8 mouse cellular contexts compared by ENCODE assay signal in genomic region chr14:103346729-103347505, GRCm38 (mm10). TPM values are rescaled to one million over a fixed set of nuclear protein-coding genes. Genes with fewer than 3 reads are reported as not detected.
A peak's percentile ranks its signal among the peaks of the same experiment; 100 is the strongest.
DNase-seq lines count a peak whose midpoint lies in the region; ATAC-seq and TF ChIP-seq lines count a peak whose summit lies in the region.

Mycbp2 (minus strand) TSS chr14:103346814.

- peak within 1 kb of the TSS; percentile 48 for H3K9ac ChIP-seq in lung, postnatal 0 days (replicated peaks; ENCODE audit: low read depth)

- H3K36me3 ChIP-seq in hindbrain, embryonic 10.5 days = no peaks in the 10 kb centered on the region
- no peaks in the 10 kb centered on the region for H3K36me3 ChIP-seq in lung, postnatal 0 days (ENCODE audit: insufficient read depth, low read length)

- H3K27me3 ChIP-seq in hindbrain, embryonic 10.5 days (ENCODE audit: insufficient read depth, poor library complexity, severe bottlenecking) = no peaks in the 10 kb centered on the region
- H3K27me3 ChIP-seq in lung, postnatal 0 days (replicated peaks; ENCODE audit: insufficient read depth, low read length) = no peaks in the 10 kb centered on the region

- peak within 1 kb of the TSS; percentile 86 for H3K4me2 ChIP-seq in lung, postnatal 0 days (replicated peaks; ENCODE audit: low read depth, low read length)

- peaks cover 52% of the 10 kb centered on the region for H3K4me1 ChIP-seq in hindbrain, embryonic 10.5 days (replicated peaks)
- 0 out of 2 replicates have a peak, but pooled peaks cover 9% of the 10 kb centered on the region for H3K4me1 ChIP-seq in lung, postnatal 0 days (ENCODE audit: insufficient read depth, low read depth, low read length)

- no peak; the same call in 1 of the 2 replicates for TF ChIP-seq CTCF in lung, postnatal 0 days (IDR thresholded peaks at IDR 0.05)

- DNase-seq in MN1 (ENCODE audit: low spot score) = peak; percentile 94
- peak; percentile 100 for DNase-seq in cerebellum, adult 9-10 months
- DNase-seq in hindbrain, embryonic 10.5 days (ENCODE audit: low spot score) = peak; percentile 98
- peak; percentile 99 for DNase-seq in layer of hippocampus, adult 9-11 months
- DNase-seq in lung, postnatal 0 days (ENCODE audit: low spot score) = peak; percentile 97
- peak; percentile 94 for DNase-seq in ovary, postnatal 14 days (ENCODE audit: low spot score)
- DNase-seq in thymus, postnatal 14 days = peak; percentile 98

- WGBS in hindbrain, embryonic 10.5 days = 4% methylated on average over 41 of the region's 41 CpGs
- 6% methylated on average over 28 of the region's 41 CpGs for WGBS in lung, postnatal 0 days

- ATAC-seq in frontal cortex, adult (ENCODE audit: low TSS enrichment) = peak; percentile 85
- ATAC-seq in lung, postnatal 0 days = peak; percentile 99

- H3K9me3 ChIP-seq in hindbrain, embryonic 10.5 days = no peaks in the 10 kb centered on the region
- H3K9me3 ChIP-seq in lung, postnatal 0 days (ENCODE audit: low read length) = no peaks in the 10 kb centered on the region

- TF ChIP-seq EP300 in lung, postnatal 0 days (IDR thresholded peaks at IDR 0.05) = no peak

- H3K27ac ChIP-seq in hindbrain, embryonic 10.5 days = peak within 1 kb of the TSS; percentile 96
- peak within 1 kb of the TSS; percentile 81 for H3K27ac ChIP-seq in lung, postnatal 0 days (ENCODE audit: low read length)

- H3K4me3 ChIP-seq in hindbrain, embryonic 10.5 days = peak within 1 kb of the TSS; percentile 88
- peak within 1 kb of the TSS; percentile 84 for H3K4me3 ChIP-seq in lung, postnatal 0 days (ENCODE audit: low read depth, low read length)

RNA-seq across cellular contexts. Expression of gene Mycbp2, which starts in this region (rescaled TPM):
- polyA plus RNA-seq in hindbrain, embryonic 10.5 days (2016; fragmentation: Nextera tagmentation; extraction: Ambion mirVana) = 21.0 and 21.2 TPM in 2 replicates
- polyA plus RNA-seq in lung, postnatal 0 days (2015; fragmentation: Nextera tagmentation; extraction: Ambion mirVana) = 18.3 and 19.1 TPM in 2 replicates

Comparison
In these comparisons a context has a peak if more than half of its experiments do, and no peak if none do; other contexts are left out.
1. Peak in every context shown above with its lines: DNase-seq, ATAC-seq, H3K4me3 ChIP-seq and H3K27ac ChIP-seq.